Mouse (Mus musculus) brain, embryonic 18.5 days (tissue): ENCODE measurements around the gene Gm2163.
"Not testable (repeated sequence)": the region's sequence is repeated elsewhere in the genome, so short reads cannot be mapped to it uniquely, and the experiment has no call there.

Experiments
- DNase-seq: peaks from one replicate; pipeline ENCODE4 v3.0.0-alpha.2; 2012; ENCODE audit warnings: low read depth, low spot score

Gene Gm2163

DNA sequence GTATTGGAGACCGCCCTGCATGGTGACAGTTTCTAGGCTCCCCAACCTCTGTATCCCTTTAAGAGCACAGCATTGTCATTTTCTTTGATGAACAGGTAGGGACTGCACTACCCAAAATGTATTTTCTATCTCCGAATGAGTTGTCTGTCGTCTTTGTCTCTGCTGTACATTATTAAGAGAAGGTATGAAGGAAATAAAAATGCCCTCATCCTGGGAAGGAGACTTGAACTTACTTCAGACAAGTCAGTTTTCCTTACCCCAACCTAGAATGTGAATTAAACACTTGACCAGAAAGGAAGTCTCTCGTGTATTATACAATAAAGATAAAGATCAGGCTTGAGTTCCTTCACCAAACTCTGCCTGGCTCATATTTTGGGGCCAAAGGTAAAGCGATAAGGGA lies at the start of gene Gm2163:
Gm2163 (plus strand) TSS at position 301 of the 400 bp plus-strand sequence.
- not testable (repeated sequence) for DNase-seq

DNA sequence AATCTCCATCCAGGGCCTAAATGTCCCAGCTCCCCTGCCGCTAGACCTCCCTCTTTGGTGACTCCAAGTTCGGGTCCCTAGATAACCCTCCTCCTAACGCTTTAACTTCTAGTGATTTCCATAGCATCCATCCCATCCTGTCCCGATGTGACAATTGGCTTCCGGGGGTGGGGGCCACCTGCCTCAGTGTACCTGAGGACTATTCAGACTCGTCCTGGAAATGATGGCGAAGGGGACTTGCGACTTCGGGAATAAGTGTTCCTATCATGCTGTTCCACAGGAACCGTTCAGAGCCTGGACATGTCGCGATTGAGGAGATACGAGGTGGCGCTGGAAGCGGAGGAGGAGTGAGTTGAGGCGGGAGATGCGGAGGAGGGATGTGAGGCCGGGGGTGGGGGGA lies 27.5 kb upstream of the Gm2163 start, which contains the start of gene Gm21586:
Gm21586 (plus strand) TSS at position 301 of the 400 bp plus-strand sequence.
- DNase-seq: not testable (repeated sequence)

DNA sequence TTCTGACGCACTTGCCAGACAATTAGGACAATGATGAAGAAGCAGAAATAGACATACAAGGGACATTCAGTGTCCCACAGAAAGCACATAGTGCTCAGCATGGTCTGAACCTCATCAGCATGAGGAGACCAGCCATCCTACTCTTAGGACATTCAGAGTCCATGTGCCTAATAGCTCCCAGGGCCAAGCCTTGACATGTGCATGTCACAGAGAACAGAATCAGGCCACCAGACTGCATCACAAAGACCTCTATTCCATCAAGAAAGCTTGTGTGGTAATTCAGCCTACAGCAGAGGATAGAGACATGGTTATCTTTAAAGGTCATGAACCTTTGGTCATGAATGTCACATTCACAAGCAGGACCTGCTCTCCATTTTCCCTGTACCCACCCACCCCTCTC lies 61.5 kb downstream of the Gm2163 start, which contains the start of gene Fam205a2:
Fam205a2 (minus strand) TSS at position 101 of the 400 bp plus-strand sequence.
- DNase-seq: not testable (repeated sequence)

DNA sequence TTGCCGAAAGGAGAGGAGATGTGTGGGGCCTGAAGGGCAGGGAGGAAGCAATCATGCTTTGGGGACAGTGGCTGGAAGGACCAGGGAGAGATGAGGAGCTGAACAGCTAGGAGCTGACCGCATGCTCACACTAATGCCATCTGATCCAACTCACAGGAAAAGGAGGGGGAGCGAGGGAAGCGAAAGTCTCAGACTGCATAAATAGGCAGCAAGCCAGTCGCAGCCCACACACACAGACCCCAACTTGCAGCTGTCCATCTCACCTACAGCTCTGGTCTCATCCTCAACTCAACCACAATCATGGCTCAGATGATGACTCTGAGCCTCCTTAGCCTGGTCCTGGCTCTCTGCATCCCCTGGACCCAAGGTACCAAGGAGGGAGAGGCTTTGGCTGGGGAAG lies 145.3 kb downstream of the Gm2163 start, which contains the start of gene Gm10591:
Gm10591 (plus strand) TSS at position 301 of the 400 bp plus-strand sequence.
- not testable (repeated sequence) for DNase-seq

DNA sequence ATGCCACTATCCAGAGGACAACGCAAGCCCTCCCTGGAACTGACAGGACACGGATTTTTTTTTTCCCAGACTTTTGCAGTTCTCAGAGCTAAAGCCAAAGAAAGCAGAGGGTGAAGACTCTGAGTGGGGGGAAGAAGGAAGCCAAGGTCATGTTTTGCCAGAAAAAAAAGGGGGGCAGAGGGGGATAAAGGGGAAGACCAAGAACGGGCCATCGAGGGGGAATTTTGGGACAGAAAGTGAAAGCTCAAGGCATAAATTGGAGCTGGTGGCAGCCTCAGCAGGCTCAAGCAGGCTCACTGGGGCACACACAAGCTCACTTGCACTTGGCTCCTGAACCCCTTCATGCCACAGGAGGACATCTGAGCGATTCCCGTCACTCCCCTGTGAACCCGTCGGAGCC lies 162.9 kb downstream of the Gm2163 start, which contains the start of gene Gm2564:
Gm2564 (plus strand) TSS at position 301 of the 400 bp plus-strand sequence.
- DNase-seq: not testable (repeated sequence)
